Comparison of ENCODE assay signal across 1 mouse cellular context in the genomic region with DNA sequence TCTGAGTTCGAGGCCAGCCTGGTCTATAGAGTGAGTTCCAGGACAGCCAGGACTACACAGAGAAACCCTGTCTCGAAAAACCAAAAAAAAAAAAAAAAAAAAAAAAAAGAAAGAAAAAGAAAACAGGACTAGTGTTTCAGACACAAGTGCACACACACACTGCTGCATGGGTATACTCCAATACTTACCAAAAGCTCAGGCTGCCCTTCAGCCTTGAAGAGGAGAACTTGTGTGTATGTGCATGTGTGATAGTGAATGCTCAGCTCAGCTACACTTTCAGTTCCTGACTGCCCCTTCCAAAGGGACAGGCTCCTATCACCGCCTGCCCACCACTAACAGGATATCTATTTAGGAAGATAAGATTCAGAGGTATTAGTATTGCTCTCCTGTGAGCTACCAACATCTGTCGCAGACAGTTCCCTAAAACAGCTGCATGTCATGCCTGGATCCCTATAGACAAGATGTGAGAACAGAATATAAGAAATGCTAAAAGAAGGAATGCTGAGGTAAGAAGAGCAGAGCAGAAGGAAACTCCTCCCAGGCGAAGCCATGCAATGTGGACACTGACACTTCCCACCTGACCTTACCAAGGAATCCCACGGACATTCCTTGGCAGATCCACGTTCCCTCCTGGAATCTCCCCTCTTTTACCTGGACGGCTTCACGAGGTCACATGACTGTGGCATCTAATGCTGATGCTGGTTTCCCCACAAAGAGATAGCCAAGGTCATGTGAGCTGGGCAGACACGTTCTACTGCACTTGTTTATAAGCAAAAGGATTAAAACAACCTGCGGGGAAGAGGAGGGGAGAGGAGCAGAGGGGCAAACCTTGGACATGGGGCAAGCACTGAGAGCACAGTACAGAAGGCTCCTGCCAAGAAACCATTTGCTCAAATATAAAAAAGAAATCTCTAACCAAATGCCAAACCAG.
A peak's percentile ranks its signal among the peaks of the same experiment; 100 is the strongest.
TF ChIP-seq lines count a peak whose summit lies in the region.

No protein-coding gene starts in this region.

TF ChIP-seq in MEL, 35 proteins besides CTCF, POLR2A, EP300 and RAD21 (continued from another document):
- no peak for TF ChIP-seq MXI1 (IDR thresholded peaks at IDR 0.05; ENCODE audit: low read depth, low read length)
- no peak for TF ChIP-seq POLR2AphosphoS2 (IDR thresholded peaks at IDR 0.05; ENCODE audit: low read length)
- TF ChIP-seq MYC (IDR thresholded peaks at IDR 0.05; ENCODE audit: low read depth, low read length): no peak
- no peak for TF ChIP-seq ZMIZ1 (IDR thresholded peaks at IDR 0.05; ENCODE audit: low read depth, low read length)
- TF ChIP-seq USF2 (IDR thresholded peaks at IDR 0.05; ENCODE audit: borderline replicate concordance in 1 of 2, insufficient read depth in 1 of 2, low read depth in 1 of 2, low read length in 2 of 2): 0 out of 4 replicates have a peak, but pooled peaks of 1 of the 2 experiments have one; percentile 20
- no peak for TF ChIP-seq MAX (IDR thresholded peaks at IDR 0.05; ENCODE audit: low read length)
- TF ChIP-seq ZC3H11A (IDR thresholded peaks at IDR 0.05; ENCODE audit: low read depth, low read length): no peak
- TF ChIP-seq KAT2A (conservative IDR thresholded peaks at IDR 0.05; ENCODE audit: low read depth, low read length): no peak
- TF ChIP-seq ETS1 (IDR thresholded peaks at IDR 0.05; ENCODE audit: low read depth, low read length): peak; percentile 63; the same call in 1 of the 2 replicates
- peak; percentile 77 for TF ChIP-seq GATA1 (IDR thresholded peaks at IDR 0.05; ENCODE audit: low read depth, low read length)
- no peak for TF ChIP-seq CHD1 (IDR thresholded peaks at IDR 0.05; ENCODE audit: low read depth, low read length)
- TF ChIP-seq BHLHE40 (IDR thresholded peaks at IDR 0.05; ENCODE audit: borderline replicate concordance, low read depth, low read length): no peak; the same call in 1 of the 2 replicates
- TF ChIP-seq TCF12 (IDR thresholded peaks at IDR 0.05; ENCODE audit: low read depth, low read length): peak; percentile 54
- peak; percentile 56; the same call in 1 of the 2 replicates for TF ChIP-seq ZNF384 (IDR thresholded peaks at IDR 0.05; ENCODE audit: low read depth, low read length)
